Mouse (Mus musculus) right cerebral cortex, postnatal 4 days (tissue): ENCODE data around the gene Apol10b.
"Not testable (repeated sequence)": the region's sequence is repeated elsewhere in the genome, so short reads cannot be mapped to it uniquely, and the experiment has no call there.

Source experiments
- DNase-seq: peaks from one replicate; pipeline ENCODE4 v3.0.0-alpha.2; 2022

Gene Apol10b

DNA sequence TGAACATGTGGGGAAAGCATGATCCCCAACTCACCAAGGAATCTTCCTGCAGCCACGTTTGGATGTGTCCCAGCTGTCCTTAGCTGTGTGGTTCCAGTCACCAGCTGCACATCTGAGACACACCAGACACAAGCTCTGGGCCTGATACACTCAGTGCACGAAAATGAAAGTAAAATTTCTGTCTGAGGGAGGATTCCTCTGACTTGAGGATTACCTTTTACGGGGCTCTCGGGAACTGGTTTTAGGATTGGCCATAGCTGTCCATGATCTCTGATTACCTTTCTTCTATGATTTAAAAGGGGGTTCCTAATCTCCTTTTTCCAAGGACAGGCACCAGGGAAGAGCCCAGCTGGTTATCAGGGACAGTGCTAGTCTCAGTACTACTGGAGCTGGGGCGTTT lies at the start of gene Apol10b:
TSS of gene Apol10b (minus strand) at position 165 of the 400 bp plus-strand sequence.
- DNase-seq = no peak

DNA sequence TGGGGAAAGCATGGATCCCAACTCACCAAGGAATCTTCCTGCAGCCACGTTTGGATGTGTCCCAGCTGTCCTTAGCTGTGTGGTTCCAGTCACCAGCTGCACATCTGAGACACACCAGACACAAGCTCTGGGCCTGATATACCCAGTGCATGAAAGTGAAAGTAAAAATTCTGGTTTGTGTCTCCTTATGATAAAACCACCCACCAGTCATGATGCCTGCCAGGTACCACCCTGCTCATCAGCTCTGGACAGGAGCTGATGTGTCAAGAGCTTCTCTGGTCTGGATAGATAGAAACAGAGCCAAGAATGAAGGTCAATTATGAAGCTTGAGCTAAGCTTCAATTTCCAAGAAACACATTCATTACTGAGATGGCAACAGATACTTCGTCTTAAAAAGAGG lies 47.3 kb upstream of the Apol10b start, which contains the start of gene Apol11b:
TSS of gene Apol11b (minus strand) at position 111 of the 400 bp plus-strand sequence.
- not testable (repeated sequence) for DNase-seq

DNA sequence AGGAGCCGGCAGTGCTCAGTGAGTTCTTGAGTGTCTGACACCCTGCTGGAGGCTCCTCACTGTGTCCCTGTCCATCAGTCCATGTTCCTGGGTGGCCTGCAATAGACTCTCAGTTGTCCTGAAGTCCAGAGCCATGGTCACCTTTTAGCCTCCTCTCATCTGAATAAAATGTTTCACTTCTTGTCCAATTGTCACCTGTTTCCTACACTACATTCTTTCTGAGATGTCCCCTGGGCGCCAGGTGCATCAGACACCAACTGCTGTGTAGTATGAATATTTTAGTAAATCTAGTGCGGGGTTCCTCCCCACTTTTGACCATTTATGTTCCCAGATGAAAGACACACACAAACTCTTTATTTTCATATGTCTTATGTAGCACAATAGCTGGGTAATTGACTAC lies 33.9 kb upstream of the Apol10b start:
- not testable (repeated sequence) for DNase-seq

DNA sequence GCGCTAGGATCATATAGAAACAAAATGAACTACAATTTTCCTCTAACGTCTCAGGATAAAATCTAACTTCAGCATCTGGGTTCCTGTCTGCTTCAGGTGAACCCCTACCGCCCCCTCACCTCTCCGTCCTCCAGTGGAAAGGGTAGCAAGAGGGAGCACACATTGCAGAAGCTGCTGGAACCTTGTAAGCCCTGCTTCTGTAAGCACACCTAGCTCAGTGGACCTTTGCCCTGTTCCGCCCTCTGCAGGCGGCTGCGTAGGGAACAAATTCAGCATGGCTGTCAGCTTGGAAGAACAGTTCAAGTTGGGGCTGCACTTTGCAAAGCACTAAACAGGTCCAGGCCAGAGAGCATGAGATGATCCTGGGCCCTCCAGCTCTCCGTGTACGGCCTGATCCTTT lies 32.7 kb upstream of the Apol10b start:
- not testable (repeated sequence) for DNase-seq

DNA sequence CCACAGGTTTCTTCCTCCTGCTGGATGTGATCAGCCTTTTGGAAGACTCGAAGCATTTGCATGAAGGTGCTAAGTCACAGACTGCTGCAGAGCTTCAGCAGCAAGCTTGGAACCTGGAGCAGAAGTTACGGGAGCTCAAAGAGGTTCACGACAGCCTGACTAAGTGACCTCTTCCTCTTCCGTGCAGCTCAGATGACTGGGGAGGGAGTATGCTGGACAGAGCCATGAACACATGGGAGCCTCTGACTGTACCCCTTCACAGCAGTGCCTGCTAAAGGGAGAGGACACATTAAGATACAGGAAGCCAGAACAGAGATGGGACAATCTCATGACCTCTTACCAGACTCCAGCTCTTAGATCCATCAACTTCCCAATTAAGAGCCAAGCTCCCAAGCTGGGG lies 30.5 kb upstream of the Apol10b start:
- not testable (repeated sequence) for DNase-seq

DNA sequence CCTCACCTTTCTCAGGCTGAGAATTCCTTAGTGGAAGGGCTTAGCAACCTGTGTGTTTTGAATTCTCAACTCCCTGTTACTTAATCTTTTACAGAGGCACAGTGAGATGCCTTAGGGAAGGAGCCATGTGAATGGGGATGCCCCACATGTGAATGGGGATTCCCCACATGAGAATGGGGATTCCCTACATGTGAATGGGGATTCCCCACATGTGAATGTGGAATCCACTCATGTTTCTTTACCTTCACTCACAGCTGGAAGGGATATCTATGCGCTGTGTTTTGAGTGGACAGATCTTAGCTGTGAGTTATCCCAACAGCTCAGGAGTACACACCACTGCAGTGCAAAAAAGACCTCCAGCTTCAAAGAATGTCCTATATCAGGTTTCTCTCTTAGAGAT lies 28.8 kb upstream of the Apol10b start:
- no peak for DNase-seq

DNA sequence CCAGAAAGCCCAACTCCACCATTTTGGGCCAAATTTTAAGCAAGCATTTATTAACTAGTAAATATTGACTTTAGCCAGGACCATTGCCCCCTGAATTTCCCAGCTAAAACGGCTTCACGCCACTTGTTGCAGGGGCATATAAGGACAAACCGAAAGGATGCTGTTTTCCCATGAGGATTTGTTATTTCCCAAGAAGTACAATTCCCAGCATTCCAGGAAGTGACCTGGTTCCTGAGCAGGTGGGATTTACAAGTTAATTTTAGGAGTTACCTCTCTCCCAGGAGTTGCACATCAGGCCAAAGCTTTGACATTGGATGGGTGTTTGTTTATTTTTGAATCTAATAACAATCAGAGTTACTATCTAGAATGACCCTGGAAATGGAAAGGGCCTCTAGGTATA lies 10.1 kb upstream of the Apol10b start:
- no peak for DNase-seq

DNA sequence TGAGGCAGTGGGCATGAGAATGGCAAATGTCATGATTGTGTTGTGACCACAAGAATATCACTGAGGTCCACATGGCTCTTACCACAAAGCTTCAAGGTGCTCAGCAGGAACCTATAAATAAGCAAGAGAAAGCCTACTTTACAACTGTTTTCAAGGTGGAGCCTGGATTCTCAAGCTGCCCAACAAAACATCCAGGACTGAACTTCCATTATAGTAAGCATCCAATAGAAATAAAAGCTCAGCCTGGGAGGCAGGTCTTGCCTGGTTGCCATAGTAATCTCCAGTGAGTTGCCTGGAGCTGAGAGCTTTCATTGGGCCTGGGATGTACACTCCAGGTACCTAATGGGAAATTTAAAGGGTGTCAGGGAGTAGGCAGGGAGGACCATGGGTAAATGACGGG lies 3.0 kb upstream of the Apol10b start, which contains the start of gene Gm36245:
TSS of gene Gm36245 (plus strand) at position 301 of the 400 bp plus-strand sequence.
- DNase-seq = no peak

DNA sequence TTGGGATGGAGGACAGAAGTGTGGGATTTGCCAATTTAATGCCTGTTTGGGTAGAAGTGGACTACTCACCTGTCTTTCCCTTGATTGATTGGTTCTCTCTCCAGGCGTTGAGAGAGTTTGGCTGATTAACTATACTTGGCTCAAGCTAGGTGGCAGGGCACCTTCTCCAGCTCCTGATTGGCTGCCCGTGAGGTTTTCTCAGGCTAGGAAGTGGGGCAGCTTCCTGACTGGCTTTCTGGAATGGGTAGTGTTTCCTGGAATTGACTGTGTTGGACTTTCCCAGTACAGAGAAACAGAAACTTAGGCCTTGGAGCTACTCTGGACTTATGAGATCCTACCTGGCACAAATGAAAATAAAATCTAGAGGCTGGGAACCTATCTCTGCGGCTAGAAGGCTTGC lies 2.5 kb upstream of the Apol10b start:
- DNase-seq = no peak

DNA sequence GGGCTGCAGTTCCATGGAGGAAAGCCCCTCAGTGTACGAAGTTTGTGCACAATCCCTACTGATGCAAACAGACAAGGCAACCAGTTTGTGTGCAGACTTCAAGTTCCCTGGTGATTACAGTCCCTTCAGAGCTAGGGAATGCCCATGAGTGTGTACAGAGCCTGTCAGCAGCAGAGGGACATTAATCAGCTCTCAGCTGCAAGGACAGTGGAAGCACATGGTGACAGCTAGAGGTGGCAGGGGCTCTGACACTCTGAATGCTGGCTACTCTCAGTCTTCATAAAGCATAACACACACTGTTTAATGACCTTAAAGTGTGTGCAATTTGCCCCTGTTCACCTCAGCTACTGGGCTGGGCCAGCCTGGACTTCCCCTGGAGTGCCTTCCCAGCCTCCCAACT lies 2.4 kb downstream of the Apol10b start:
- no peak for DNase-seq

DNA sequence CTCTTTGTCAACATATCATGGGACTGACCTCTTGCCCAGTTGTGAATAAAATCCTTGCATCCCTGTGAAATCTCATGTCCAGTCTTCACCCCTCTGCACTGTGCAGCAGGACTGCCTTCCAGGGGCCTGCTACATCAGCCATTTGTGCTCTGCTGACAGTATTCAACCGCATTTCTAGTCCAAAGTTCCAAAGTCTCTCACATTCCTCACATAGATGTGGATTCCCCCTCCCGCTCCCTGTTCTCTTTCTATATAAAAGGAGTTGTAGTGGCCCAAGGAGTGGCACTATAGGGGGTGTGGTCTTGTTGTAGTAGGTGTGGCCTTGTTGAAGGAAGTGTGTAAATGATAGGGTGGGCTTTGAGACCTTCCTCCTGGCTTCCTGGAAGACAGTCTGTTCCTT lies 5.0 kb downstream of the Apol10b start:
- DNase-seq = no peak

DNA sequence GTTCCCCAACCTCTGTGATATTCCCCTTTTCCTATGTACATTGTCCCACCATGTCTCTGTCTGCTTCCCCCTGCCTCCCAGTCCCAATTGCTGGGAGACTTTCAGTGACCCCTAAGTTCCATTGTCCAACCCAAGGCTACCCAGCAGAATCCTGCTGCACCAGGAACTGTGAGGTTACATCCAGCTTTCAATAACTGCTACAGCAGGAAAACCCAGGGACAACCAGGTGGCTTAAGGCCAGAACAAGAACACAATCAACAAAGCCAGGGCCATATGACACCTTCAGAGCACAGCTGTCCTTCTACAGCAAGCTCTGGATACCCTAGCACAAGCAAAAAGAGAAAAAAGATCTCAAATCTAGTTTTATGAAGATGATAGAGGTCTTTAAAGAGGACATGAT lies 6.9 kb downstream of the Apol10b start:
- no peak for DNase-seq

DNA sequence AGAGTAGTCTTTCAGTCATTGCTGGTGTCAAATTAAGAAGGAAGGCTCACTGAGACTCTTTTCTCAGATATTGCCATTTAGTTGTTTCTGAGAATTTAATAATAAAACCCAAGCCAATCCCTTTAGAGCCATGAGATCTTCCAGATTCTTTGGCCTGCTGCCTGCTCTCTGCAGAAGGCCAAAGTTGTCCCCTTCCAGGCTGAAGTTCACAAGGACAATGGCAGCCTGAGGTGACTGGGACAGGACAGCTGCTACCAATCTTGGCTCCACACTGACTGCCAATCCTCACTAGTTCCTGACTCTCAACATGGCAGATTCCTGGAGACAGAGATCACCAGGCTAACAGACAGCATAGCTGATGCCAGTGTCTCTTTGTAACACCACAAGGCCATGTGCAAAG lies 8.9 kb downstream of the Apol10b start:
- DNase-seq = no peak

DNA sequence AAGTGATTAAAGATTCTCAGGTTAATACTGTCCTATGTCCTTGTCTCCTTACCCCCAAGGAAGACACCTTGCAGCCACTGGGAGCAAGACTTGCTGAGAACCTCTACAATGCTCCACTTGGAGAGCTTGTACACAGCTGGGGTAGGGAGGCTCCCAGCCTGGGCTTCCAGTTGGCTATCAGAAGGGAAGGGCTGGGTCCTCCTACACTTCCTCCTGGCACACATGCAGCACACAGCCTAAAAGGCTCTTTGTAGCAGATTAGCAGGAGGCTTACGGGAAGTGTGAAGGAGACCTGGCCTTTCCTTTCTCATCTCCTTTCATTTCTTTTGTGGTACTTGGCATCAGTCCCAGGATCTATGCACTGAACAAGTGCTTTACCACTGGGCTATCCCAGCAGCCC lies 14.2 kb downstream of the Apol10b start:
- DNase-seq = no peak

DNA sequence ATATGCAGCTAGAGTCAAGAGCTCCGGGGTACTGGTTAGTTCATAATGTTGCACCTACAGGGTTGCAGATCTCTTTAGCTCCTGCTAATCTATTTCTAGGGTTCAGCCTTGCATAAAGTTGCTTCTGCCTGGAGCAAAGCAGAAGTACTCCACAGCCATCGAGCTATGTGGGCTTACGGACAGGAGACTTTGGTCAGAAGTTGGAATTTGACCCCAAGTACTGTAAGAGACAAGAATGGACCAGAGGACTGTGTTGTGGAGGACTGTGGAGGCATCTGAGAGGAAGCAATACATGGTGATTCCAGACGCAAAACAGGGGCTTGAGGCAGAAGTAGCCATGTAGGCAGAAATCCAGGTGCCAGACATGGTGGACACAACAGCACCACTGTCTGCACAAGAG lies 16.6 kb downstream of the Apol10b start:
- DNase-seq = no peak

DNA sequence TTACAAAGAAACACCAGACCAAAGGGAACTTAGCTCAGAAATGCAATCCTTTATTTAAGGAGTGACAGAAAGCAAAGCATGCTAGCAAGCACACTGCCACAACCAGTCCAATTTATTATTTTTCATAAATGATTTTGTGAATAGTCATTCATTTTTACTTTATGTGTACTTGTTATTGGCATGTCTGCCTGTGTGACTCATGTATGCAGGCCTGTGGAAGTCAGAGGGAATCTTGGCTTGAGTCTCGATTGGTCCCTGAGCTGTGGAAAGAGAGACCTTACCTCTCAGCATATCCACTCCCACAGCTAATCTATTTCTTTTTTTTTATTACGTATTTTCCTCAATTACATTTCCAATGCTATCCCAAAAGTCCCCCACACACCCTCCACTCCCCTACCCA lies 17.1 kb downstream of the Apol10b start:
- DNase-seq = no peak

DNA sequence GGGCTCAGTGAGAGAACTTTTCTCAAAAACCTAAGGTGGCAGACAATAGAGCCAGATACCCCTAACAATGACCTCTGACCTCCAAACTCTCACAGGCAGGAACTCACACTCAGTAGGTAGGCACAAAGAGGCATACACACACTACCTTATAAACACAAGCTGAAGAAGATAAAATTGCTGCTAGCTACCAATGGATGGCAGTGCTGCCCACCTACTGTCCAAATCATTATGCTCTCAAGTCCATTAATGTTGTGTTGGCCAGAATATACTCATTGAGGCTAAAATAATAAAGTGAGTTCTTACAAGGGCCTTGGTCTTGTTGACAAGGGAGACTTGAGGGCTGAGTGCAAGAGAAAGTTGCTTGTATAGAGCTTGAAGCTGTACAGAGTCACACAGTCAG lies 32.7 kb downstream of the Apol10b start:
- no peak for DNase-seq

DNA sequence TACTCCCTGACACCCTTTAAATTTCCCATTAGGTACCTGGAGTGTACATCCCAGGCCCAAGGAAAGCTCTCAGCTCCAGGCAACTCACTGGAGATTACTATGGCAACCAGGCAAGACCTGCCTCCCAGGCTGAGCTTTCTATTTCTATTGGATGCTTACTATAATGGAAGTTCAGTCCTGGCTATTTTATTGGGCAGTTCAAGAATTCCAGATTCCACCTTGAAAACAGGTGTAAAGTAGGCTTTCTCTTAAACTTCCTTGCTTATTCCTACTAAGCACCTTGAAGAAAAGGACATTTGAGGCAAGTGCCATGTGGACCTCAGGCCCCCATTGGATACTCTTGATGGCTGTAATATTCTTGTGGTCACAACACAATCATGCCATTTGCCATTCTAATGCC lies 34.1 kb downstream of the Apol10b start, which contains the start of gene 1700025B11Rik:
TSS of gene 1700025B11Rik (minus strand) at position 101 of the 400 bp plus-strand sequence.
- DNase-seq = no peak

DNA sequence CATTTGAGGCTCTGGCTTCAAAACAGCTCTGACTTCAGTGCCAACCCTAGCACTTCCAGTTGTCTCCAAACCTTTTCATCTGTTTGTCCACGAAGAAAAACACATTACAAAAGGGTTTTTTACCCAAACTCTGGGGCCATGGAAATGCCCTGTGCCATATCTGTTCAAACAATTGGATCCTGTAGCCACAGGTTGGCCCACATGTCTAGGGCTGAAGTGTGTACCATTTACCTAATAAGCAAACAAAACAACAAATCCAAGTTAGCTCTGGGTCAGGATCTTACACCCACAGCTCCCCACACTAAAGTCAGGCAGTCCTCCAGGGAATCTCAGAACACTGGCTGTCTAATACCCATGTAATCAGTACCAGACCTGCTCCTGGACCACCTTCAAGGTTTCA lies 56.7 kb downstream of the Apol10b start:
- DNase-seq = not testable (repeated sequence)
